Mouse (Mus musculus) liver, postnatal 0 days (tissue): ENCODE results near the gene Arhgap15. TPM values are rescaled to one million over a fixed set of nuclear protein-coding genes. Genes with fewer than 3 reads are reported as not detected.

Experiments used
- ATAC-seq: fragments of 200-750 bp; cut with Nextera tagmentation; 2 replicates; pipeline ENCODE4 v1.8.0; 2017; ENCODE audit warnings: mild to moderate bottlenecking, moderate library complexity
- DNase-seq: peaks from one replicate; pipeline ENCODE4 v3.0.0-alpha.2; 2016
- H3K27ac ChIP-seq: fragments of 300-500 bp; sonication (generic); 2 replicates; pipeline ENCODE4 v1.5.1; 2014; ENCODE audit warnings: antibody characterized with exemption, moderate library complexity, mild to moderate bottlenecking, low read depth
- H3K27me3 ChIP-seq: fragments of 300-500 bp; sonication (generic); 2 replicates; pipeline ENCODE4 v1.6.1; 2014; ENCODE audit warnings: low read length, control low read depth, mixed read lengths; ENCODE audit not compliant: insufficient read depth
- H3K36me3 ChIP-seq: fragments of 300-500 bp; sonication (generic); replicated peaks from 2 replicates; pipeline ENCODE4 v1.6.1; 2014; ENCODE audit warnings: mild to moderate bottlenecking, control low read depth, low read length, moderate library complexity, mixed read lengths; ENCODE audit not compliant: insufficient read depth
- H3K4me1 ChIP-seq: fragments of 300-500 bp; sonication (generic); 2 replicates; pipeline ENCODE4 v1.6.1; 2014; ENCODE audit warnings: antibody characterized with exemption, mild to moderate bottlenecking, control low read depth; ENCODE audit not compliant: insufficient read depth
- H3K4me2 ChIP-seq: fragments of 300-500 bp; sonication (generic); 2 replicates; pipeline ENCODE4 v1.6.1; 2014; ENCODE audit warnings: low read depth, mild to moderate bottlenecking, low read length, moderate library complexity, mixed read lengths
- H3K4me3 ChIP-seq: fragments of 300-500 bp; sonication (generic); 2 replicates; pipeline ENCODE4 v1.5.1; 2014; ENCODE audit warnings: low read depth, low read length
- H3K9ac ChIP-seq: fragments of 300-500 bp; sonication (generic); replicated peaks from 2 replicates; pipeline ENCODE4 v1.6.1; 2014; ENCODE audit warnings: mild to moderate bottlenecking, moderate library complexity
- H3K9me3 ChIP-seq: fragments of 300-500 bp; sonication (generic); 2 replicates; pipeline ENCODE4 v1.6.1; 2016; ENCODE audit warnings: mild to moderate bottlenecking, control low read depth, low read length, mixed read lengths
- CTCF ChIP-seq: sonication (generic); IDR thresholded peaks from 2 replicates; pipeline ENCODE4 v1.5.1; 2016; ENCODE audit warnings: antibody characterized with exemption, low read depth
- EP300 ChIP-seq: IDR thresholded peaks from 2 replicates; pipeline ENCODE4 v1.6.1; 2016; ENCODE audit warnings: antibody characterized with exemption, low read depth, mild to moderate bottlenecking
- WGBS: fragments of 180-500 bp; shearing (Covaris S2); extraction: QIAGEN DNeasy Blood & Tissue Kit; methylation state at CpG from one replicate; pipeline ENCODE4 v1.1.7; 2014; ENCODE audit not compliant: insufficient replicate concordance; 5-methylcytosine and 5-hydroxymethylcytosine counted together
- polyA plus RNA-seq: library from polyadenylated mRNA; unstranded; fragments of >200 nt; fragmentation: Nextera tagmentation; extraction: Ambion mirVana; gene quantifications from 2 replicates; pipeline ENCODE4 v1.2.1, GENCODE M21; 2015

Arhgap15 gene
- polyA plus RNA-seq, 1 experiment from 2014 or later: 6.3 TPM

DNA sequence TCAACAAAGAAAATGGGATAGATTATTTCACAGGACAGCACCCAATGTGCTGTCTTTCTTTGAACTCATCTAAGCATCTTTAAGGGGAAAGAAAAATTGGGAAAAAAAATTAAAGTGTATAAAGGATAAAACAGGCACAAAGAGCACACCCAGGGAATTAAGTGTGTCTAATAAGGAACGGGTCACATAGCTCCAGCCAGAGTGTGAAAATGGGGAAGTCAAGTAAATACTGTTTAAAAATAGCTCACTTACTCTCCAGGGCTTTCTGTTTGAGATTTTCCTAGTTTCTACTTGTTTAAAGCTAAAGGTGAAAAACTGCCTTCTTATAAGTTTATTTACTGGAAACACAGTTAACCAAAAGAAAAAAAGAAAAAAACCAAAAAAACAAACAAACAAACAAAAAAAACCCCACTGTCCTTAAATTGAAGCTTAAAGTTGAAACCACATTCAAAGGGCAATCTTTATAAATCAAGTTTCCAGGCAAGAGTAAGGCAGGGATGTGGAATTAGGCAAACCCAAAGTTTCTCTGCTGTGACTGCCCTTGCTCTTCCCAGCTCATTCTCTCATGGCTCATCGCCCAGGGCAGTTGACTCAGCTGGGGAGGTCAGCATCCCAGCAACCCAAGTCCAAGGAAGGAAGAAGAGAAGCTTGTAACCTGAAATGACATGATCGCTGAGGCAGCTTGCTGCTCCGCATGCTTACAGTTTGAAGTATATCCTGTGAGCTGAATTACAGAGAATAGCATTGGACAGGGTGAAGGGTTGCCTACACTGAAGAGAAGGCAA is 57.5 kb downstream of the Arhgap15 start:
- WGBS: 60% methylated on average over 4 of the region's 4 CpGs
- no peak for TF ChIP-seq EP300
- no peak for TF ChIP-seq CTCF
- H3K9me3 ChIP-seq: no peaks in the 10 kb centered on the region
- ATAC-seq (no peak), DNase-seq (no peak)
- no peak overlapping the region for H3K9ac ChIP-seq
- no peaks in the 10 kb centered on the region for H3K27me3 ChIP-seq
- no peak overlapping the region for H3K4me2 ChIP-seq
- no peaks in the 10 kb centered on the region; the same call in 1 of the 2 replicates for H3K4me1 ChIP-seq
- no peak overlapping the region for H3K27ac ChIP-seq
- no peak overlapping the region for H3K4me3 ChIP-seq
- no peaks in the 10 kb centered on the region for H3K36me3 ChIP-seq

GRCm38 (mm10) chr2:43815896-43816787 is 67.5 kb downstream of the Arhgap15 start:
- no peaks in the 10 kb centered on the region for H3K27me3 ChIP-seq
- no peak overlapping the region for H3K27ac ChIP-seq
- no peak overlapping the region for H3K9ac ChIP-seq
- TF ChIP-seq EP300 (no peak), CTCF (no peak)
- H3K4me2 ChIP-seq: no peak overlapping the region
- no peaks in the 10 kb centered on the region for H3K9me3 ChIP-seq
- no peaks in the 10 kb centered on the region for H3K36me3 ChIP-seq
- ATAC-seq (no peak), DNase-seq (no peak)
- 78% methylated on average over 12 of the region's 12 CpGs for WGBS
- no peaks in the 10 kb centered on the region for H3K4me1 ChIP-seq
- no peak overlapping the region for H3K4me3 ChIP-seq

GRCm38 (mm10) chr2:43816788-43817581 is 68.4 kb downstream of the Arhgap15 start:
- no peak for ATAC-seq
- H3K4me1 ChIP-seq: no peaks in the 10 kb centered on the region
- DNase-seq: no peak
- no peaks in the 10 kb centered on the region for H3K27me3 ChIP-seq
- no peaks in the 10 kb centered on the region for H3K9me3 ChIP-seq
- H3K4me3 ChIP-seq: no peak overlapping the region
- TF ChIP-seq EP300 (no peak), CTCF (no peak)
- no peak overlapping the region for H3K4me2 ChIP-seq
- H3K36me3 ChIP-seq: no peaks in the 10 kb centered on the region
- no peak overlapping the region for H3K9ac ChIP-seq
- WGBS: 76% methylated on average over 8 of the region's 8 CpGs
- no peak overlapping the region for H3K27ac ChIP-seq

GRCm38 (mm10) chr2:43835931-43836330 is 87.3 kb downstream of the Arhgap15 start:
- H3K4me2 ChIP-seq: no peak overlapping the region
- no peak overlapping the region for H3K27ac ChIP-seq
- H3K27me3 ChIP-seq: no peaks in the 10 kb centered on the region
- H3K4me1 ChIP-seq: no peaks in the 10 kb centered on the region
- WGBS: 34% methylated on average over 5 of the region's 5 CpGs
- H3K36me3 ChIP-seq: no peaks in the 10 kb centered on the region
- TF ChIP-seq CTCF (no peak), EP300 (peak; percentile 77)
- DNase-seq (no peak), ATAC-seq (peak; percentile 68)
- H3K9ac ChIP-seq: no peak overlapping the region
- H3K9me3 ChIP-seq: no peaks in the 10 kb centered on the region
- no peak overlapping the region for H3K4me3 ChIP-seq

GRCm38 (mm10) chr2:43841644-43842043 is 93.0 kb downstream of the Arhgap15 start:
- Histone ChIP-seq H3K36me3 (no peaks in the 10 kb centered on the region), H3K4me3 (no peak overlapping the region), H3K27ac (no peak overlapping the region), H3K4me2 (no peak overlapping the region), H3K9ac (no peak overlapping the region), H3K27me3 (no peaks in the 10 kb centered on the region), H3K4me1 (no peaks in the 10 kb centered on the region), H3K9me3 (no peaks in the 10 kb centered on the region)
- TF ChIP-seq EP300 (no peak), CTCF (no peak)
- 73% methylated on average over 5 of the region's 5 CpGs for WGBS
- DNase-seq: no peak
- no peak for ATAC-seq

- H3K9me3 ChIP-seq: no peaks in the 10 kb centered on the region
- DNase-seq (no peak), ATAC-seq (no peak)
- H3K36me3 ChIP-seq: no peaks in the 10 kb centered on the region
- H3K4me3 ChIP-seq: no peak overlapping the region
- H3K27me3 ChIP-seq: no peaks in the 10 kb centered on the region
- no peak overlapping the region for H3K4me2 ChIP-seq
- no peak overlapping the region for H3K9ac ChIP-seq
- TF ChIP-seq CTCF (peak; percentile 62), EP300 (no peak)
- H3K27ac ChIP-seq: no peak overlapping the region
- 63% methylated on average over 3 of the region's 3 CpGs for WGBS
- H3K4me1 ChIP-seq: no peaks in the 10 kb centered on the region
Measured at GRCm38 (mm10) chr2:43851195-43851594, 102.6 kb downstream of the Arhgap15 start.
